Mouse (Mus musculus) thymus, adult 2 months (tissue): Measurements from ENCODE around the gene Acacb. TPM values are rescaled to one million over a fixed set of nuclear protein-coding genes. Genes with fewer than 3 reads are reported as not detected.

ENCODE experiments used
- DNase-seq: peaks from one replicate; pipeline ENCODE4 v3.0.0; 2021
- H3K27ac ChIP-seq: fragments of 200-500 bp; 2 replicates; pipeline ENCODE4 v1.5.1; 2012; ENCODE audit warnings: low read length, control low read depth; ENCODE audit not compliant: control insufficient read depth, insufficient read depth
- H3K27me3 ChIP-seq: fragments of 200-500 bp; 2 replicates; pipeline ENCODE4 v1.6.1; 2012; ENCODE audit warnings: mild to moderate bottlenecking, low read length, moderate library complexity, mixed read lengths; ENCODE audit not compliant: control insufficient read depth, insufficient read depth
- H3K36me3 ChIP-seq: fragments of 200-500 bp; 2 replicates; pipeline ENCODE4 v1.6.1; 2012; ENCODE audit warnings: mild to moderate bottlenecking, low read length, moderate library complexity; ENCODE audit not compliant: control insufficient read depth, insufficient read depth
- H3K4me1 ChIP-seq: fragments of 200-500 bp; replicated peaks from 2 replicates; pipeline ENCODE4 v1.6.1; 2012; ENCODE audit warnings: low read length; ENCODE audit not compliant: control insufficient read depth, insufficient read depth
- H3K4me3 ChIP-seq: fragments of 200-500 bp; 2 replicates; pipeline ENCODE4 v1.5.1; 2012; ENCODE audit warnings: mild to moderate bottlenecking, low read length, control low read depth, moderate library complexity; ENCODE audit not compliant: control insufficient read depth, insufficient read depth
- CTCF ChIP-seq: fragments of 200-500 bp; IDR thresholded peaks from 2 replicates; pipeline ENCODE4 v1.5.1; 2012; ENCODE audit warnings: mild to moderate bottlenecking, control low read depth, low read length, moderate library complexity, borderline replicate concordance; ENCODE audit not compliant: control insufficient read depth, poor library complexity, insufficient read depth; ENCODE audit errors: extremely low read depth
- POLR2A ChIP-seq: fragments of 200-500 bp; IDR thresholded peaks from 2 replicates; pipeline ENCODE4 v1.6.1; 2012; ENCODE audit warnings: mild to moderate bottlenecking, low read length, control low read depth, moderate library complexity; ENCODE audit not compliant: control insufficient read depth, poor library complexity, insufficient read depth; ENCODE audit errors: extremely low read depth
- WGBS: fragments of 180-500 bp; shearing (Covaris S2); methylation state at CpG from one replicate; pipeline ENCODE4 v1.1.7; 2018; 5-methylcytosine and 5-hydroxymethylcytosine counted together
- polyA plus RNA-seq: library from polyadenylated mRNA; depleted of rRNA; stranded (reverse); fragments of >200 nt; gene quantifications from 2 replicates; pipeline ENCODE4 v1.2.3, GENCODE M21; 2012

Acacb gene
- polyA plus RNA-seq, 1 experiment: 20.1 TPM

GRCm38 (mm10) chr5:114113334-114113733 is 33.0 kb upstream of the Acacb start:
- peaks cover 14% of the 10 kb centered on the region; the same call in 1 of the 2 replicates for H3K36me3 ChIP-seq
- 93% methylated on average over 6 of the region's 6 CpGs for WGBS

GRCm38 (mm10) chr5:114115030-114115429 is 31.3 kb upstream of the Acacb start:
- WGBS: 79% methylated on average over 5 of the region's 5 CpGs
- no peaks in the 10 kb centered on the region for H3K4me1 ChIP-seq
- H3K27ac ChIP-seq: no peak overlapping the region
- H3K27me3 ChIP-seq: no peaks in the 10 kb centered on the region
- no peak for TF ChIP-seq POLR2A
- no peak for TF ChIP-seq CTCF
- H3K4me3 ChIP-seq: no peak overlapping the region
- DNase-seq: no peak
- H3K36me3 ChIP-seq: no peaks in the 10 kb centered on the region; the same call in 1 of the 2 replicates

More at GRCm38 (mm10) chr5:114113334-114113733, 33.0 kb upstream of the Acacb start:
- H3K27me3 ChIP-seq: no peaks in the 10 kb centered on the region
- no peak for DNase-seq
- no peak overlapping the region for H3K27ac ChIP-seq
- no peaks in the 10 kb centered on the region for H3K4me1 ChIP-seq
- TF ChIP-seq POLR2A: no peak
- TF ChIP-seq CTCF: no peak
- no peak overlapping the region for H3K4me3 ChIP-seq

- Histone ChIP-seq H3K4me3 (no peak overlapping the region), H3K27me3 (no peaks in the 10 kb centered on the region), H3K27ac (no peak overlapping the region), H3K36me3 (peaks cover 5% of the 10 kb centered on the region; the same call in 1 of the 2 replicates), H3K4me1 (no peaks in the 10 kb centered on the region)
- no peak for DNase-seq
- 35% methylated on average over 7 of the region's 7 CpGs for WGBS
- TF ChIP-seq POLR2A (no peak), CTCF (no peak)
These were observed 29.7 kb upstream of the Acacb start for GRCm38 (mm10) chr5:114116586-114116985.

GRCm38 (mm10) chr5:114119806-114120205 is 26.5 kb upstream of the Acacb start:
- no peaks in the 10 kb centered on the region for H3K4me1 ChIP-seq
- TF ChIP-seq CTCF (no peak), POLR2A (no peak)
- WGBS: 97% methylated on average over 4 of the region's 4 CpGs
- no peak overlapping the region for H3K27ac ChIP-seq
- no peaks in the 10 kb centered on the region for H3K27me3 ChIP-seq
- peaks cover 9% of the 10 kb centered on the region for H3K36me3 ChIP-seq
- no peak overlapping the region for H3K4me3 ChIP-seq
- DNase-seq: no peak

GRCm38 (mm10) chr5:114126008-114126407 is 20.3 kb upstream of the Acacb start:
- 97% methylated on average over 3 of the region's 3 CpGs for WGBS
- TF ChIP-seq CTCF (no peak), POLR2A (no peak)
- H3K4me1 ChIP-seq: peaks cover 10% of the 10 kb centered on the region; the same call in 1 of the 2 replicates

GRCm38 (mm10) chr5:114126499-114127244 is 19.7 kb upstream of the Acacb start:
- no peak for DNase-seq
- Histone ChIP-seq H3K27me3 (no peaks in the 10 kb centered on the region), H3K4me1 (peaks cover 14% of the 10 kb centered on the region), H3K27ac (no peak overlapping the region), H3K36me3 (peaks cover 4% of the 10 kb centered on the region), H3K4me3 (no peak overlapping the region)
- no peak for TF ChIP-seq POLR2A
- 86% methylated on average over 7 of the region's 7 CpGs for WGBS

More at GRCm38 (mm10) chr5:114126008-114126407, 20.3 kb upstream of the Acacb start:
- Histone ChIP-seq H3K4me3 (no peak overlapping the region), H3K27me3 (no peaks in the 10 kb centered on the region), H3K36me3 (peaks cover 7% of the 10 kb centered on the region), H3K27ac (no peak overlapping the region)
- no peak for DNase-seq

GRCm38 (mm10) chr5:114127374-114128349 is 18.7 kb upstream of the Acacb start, which contains the start of gene Alkbh2:
Alkbh2 (minus strand) TSS chr5:114128218.
- Histone ChIP-seq H3K27me3 (no peaks in the 10 kb centered on the region), H3K4me1 (peaks cover 18% of the 10 kb centered on the region), H3K27ac (peak within 1 kb of the TSS; percentile 29; the same call in 1 of the 2 replicates), H3K4me3 (peak within 1 kb of the TSS; percentile 55), H3K36me3 (0 out of 2 replicates have a peak, but pooled peaks cover 4% of the 10 kb centered on the region)
- WGBS: 3% methylated on average over 69 of the region's 69 CpGs
- peak; percentile 86 for DNase-seq
- TF ChIP-seq CTCF (peak; percentile 98), POLR2A (no peak)
